Mouse (Mus musculus) frontal cortex, adult (tissue): Measurements from ENCODE around the gene Fasn.

Experiments used
- ATAC-seq: cut with Nextera tagmentation; 2 replicates; pipeline ENCODE4 v1.9.2; 2017; ENCODE audit warnings: mild to moderate bottlenecking, moderate library complexity, mixed read lengths; ENCODE audit not compliant: low TSS enrichment

Fasn gene

DNA sequence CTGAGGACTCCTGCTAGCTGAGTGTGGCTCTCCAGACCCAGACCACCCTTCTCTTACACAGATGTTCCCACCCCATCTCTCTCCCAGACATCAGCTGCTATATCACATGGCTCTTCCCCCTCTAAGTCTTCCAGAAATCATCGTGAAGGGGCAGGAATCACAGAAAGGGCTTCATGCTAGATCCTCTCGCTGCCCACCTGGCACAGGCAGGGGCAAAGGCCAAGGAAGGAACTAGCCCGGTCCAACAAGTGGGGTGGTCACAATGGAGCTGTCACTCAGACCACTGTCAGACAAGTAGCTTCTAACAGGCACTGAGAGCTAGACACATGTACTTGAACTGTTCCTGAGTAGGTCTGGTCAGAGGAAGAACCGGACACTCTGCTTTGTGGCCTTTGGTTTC lies 4.1 kb upstream of the Fasn start:
- ATAC-seq, result no peak

DNA sequence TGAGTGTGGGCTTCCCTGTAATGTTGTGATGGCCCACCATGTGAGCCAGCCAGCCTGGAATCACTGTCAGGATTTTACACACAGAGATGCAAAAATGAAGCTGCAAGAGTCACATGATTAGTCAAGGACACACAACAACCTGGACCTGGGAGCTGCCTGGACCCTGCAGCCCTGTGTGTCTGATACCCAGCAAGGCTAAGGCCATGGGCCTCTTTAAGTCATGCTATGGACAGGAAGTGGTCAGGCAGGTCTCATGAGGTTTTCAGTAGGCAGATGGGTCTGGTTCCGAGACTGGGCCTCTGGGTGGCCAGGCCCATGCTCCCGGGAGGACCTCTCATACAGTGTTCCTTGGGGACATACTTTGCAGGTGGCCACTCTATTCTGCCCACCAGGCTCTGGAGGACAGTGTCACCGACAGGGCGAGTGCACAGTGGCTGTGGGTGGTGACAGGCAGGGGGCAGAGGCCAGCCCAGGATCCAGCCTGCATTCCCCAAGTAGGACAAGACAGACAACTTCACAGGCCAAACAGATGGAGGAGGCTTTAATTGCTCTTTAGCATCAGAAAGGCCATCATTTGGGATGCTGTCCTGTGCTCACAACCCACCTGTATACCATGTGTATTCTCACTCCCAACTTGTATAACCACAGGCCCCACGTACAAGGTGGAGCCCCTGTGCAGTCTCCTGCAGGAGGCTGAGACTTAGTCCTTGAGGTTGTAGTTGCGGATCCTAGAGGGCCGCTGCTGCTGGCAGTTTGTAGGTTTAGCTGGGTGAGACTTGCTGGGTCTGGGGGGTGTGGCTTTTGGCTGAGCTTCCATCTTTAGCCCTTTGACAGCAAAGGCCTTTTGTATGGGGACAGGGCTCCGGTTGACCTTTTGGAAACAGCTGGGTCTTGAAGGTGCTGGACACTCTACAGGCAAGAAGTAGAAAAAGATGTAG lies 1.9 kb upstream of the Fasn start:
- no peak for ATAC-seq

DNA sequence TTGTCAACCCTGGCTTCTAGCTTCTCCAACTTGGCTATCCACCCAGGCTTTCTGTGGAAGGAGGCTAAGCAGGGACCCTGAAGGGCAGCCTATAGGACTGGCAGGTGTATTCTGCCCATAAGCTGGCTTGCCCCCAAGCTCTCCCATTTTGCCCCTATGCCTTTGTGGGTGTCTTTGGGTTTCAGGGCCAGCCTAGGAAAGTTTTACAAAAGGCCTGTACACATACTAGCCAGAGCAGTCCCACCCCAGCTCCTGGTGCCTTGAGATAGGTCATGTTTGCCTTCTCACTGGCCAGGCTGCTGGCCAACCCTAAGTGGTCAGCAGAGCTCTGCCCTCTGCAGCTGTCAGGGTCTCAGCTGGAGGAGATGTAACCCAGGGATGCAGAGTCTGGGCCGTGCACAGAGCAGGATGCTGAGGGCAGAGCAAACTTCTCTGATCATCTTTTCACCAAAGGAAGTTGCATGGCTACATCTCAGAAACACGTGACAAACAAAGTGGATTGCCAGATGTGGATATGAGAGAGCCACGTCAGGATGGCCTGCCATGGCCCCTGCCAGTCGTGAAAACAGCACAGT lies 1.0 kb upstream of the Fasn start:
- no peak for ATAC-seq

DNA sequence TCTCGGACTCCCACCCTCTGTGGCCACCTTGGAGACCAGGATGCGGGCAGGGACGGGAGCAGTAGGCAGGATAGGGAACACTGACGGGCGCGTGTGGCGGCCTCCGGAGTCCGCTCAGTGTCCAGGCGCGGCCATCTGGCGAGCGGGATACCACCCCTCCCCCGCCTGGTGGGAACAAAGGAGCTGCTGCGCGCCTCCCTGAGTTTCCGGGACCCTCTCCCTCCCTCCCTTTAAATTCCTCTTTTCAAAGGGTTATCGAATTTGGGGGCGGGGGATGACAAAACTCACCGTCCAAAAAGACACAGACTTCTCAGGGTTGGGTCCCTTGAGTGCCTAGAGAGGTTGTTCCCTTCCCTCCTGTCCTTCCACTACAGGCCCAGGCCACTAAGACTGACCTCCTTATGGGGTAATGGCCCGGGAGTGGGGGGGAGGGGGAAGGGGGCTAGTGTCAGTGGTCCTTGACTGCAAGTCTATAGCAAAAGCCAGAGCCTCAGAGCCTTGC lies 491 bp upstream of the Fasn start:
- no peak; the same call in 1 of the 2 replicates for ATAC-seq

DNA sequence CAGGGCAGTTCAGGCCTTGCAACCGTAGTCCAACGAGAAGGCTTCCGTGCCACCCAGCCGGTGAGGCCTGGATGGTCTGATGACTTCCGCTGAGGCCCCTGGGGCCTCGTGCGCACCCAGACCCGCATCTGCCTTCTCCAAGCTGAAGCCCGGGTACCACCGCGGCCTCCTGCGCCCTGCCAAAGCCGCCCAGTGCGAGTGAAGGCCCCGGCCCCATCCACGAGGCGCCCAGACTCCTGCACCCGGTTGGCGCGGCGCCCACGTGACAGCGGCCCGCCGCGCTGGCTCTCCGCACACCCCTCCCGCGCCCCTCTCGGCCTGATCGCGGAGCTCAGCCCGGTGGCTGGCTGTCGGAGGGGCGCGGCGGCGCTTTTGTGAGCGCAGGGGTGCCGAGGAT lies 798 bp downstream of the Fasn start:
- ATAC-seq, result peak; percentile 35; the same call in 1 of the 2 replicates

DNA sequence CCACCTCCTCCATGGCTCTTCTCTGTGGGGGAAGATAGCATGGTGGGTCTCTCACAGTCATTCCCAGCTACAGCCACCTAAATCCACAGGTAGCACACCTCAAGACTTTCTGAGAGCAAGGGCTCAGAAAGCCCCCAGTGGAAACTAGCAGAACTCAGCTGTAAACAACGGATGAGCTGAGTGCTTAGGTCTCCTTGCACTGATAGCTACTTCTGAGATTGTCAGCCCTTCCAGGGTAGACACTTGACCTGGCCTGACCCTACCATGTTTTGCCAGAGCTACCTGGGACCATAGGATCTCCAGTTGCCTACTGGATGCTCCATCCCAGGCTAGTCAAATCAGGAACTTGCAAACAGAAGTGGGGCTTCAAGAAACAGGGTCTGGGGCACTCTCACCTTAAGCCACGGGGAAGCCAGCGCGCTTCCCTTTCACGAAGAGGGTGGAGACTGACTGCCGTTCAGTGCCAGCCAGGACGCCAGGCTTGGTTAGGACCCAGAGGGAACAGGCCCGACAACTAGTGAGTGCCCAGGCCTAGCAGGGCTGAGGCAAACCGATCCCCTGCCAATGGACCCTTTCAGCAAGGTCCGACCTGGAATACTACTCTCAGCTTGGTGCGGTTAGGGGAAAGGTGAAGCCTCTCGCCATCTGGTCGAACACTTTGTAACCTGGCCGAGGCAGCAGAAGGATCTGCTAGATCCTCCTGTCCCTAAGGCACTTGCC lies 1.4 kb downstream of the Fasn start:
- no peak for ATAC-seq

DNA sequence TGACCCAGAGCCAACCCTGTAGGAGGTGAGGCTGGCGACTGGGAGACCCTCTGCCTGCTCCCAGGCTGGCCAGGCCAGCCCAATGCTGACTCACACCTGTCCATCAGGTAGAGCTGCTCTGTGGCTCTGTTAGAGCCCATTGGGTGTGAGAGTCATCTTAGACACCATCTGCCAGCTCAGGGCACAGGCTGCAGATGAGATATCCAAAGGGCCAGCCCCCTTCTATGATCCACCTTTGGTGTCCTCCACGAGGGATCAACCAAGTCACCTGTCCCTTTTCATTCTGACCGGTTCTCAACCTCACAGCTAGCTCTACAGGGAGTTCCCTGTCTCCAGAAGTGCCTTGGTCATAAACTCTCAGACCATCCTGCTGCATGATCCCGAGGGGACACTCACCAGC lies 2.0 kb downstream of the Fasn start:
- ATAC-seq, result no peak

DNA sequence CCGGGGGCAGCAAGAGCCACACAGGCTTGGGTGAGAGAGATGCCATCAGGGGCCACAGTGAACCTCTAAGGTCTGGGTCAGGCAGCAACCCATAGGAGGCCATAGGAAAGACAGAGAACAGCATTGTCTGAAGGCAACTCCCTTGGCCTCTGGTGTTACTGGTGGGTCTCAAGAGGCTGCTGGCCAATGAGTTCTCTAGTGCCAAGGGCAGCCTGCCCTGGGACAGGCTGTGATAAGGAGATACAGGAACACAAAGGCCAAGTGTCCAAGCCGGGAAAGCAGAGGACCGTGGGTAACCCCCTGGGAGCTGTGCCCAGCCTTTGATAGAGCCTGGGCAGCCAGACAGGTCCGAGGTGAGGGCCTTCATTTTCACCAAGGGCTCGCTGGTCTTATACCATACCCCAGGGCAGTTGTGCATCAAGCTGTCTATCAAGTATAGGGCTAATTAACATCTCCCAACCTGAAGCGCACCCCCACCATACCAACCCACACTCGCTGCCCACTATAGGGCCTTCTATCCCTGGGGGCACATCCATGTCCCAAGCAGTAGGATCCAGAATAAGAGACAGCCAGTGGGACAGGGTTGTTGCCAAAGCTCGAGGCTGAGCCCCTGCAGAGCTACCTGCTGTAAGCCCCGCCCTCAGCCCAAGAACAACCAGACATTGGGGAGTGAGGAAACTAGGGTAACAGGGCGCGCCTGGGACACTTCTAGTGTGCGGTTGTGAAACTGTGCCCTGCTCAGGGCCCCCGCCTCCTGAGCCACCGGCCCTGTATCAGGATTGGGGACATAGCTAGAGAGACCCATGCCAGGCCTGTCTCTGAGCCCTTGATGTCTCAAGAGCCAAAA lies 3.0 kb downstream of the Fasn start:
- no peak for ATAC-seq

DNA sequence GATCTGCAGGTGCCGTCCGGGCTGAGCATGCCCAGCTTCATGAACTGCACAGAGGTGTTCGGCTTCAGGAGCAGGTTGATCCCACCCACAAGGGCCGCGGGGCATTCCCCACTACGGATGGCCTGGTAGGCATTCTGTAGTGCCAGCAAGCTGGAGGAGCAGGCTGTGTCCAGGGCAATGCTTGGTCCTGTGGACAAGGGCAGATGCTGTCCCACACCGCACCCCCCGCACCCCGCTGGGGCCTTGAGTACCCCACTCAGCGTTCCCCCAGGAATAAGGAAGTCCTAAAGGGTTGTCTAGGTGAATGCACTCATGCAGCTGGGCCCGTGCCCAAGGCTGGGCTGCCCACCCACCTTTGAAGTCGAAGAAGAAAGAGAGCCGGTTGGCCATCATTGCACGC lies 3.8 kb downstream of the Fasn start:
- no peak for ATAC-seq

DNA sequence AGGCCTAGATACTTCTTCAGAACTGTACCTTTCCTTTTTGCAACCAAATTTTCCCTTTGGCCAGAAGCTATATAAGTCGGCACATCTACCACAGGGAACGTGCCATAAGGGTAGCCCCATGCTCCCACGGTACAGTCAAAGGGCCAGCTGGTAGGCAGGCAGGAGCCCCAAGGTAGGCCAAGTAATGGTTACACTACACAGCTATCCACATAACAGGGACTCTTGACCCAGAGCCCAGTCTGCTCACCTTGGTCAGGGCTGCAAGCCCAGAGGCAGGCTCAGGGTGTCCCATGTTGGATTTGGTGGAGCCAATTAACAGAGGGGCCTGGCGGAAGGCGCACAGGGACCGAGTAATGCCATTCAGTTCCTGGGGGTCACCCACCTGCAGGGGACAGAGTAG lies 4.8 kb downstream of the Fasn start:
- ATAC-seq, result no peak

DNA sequence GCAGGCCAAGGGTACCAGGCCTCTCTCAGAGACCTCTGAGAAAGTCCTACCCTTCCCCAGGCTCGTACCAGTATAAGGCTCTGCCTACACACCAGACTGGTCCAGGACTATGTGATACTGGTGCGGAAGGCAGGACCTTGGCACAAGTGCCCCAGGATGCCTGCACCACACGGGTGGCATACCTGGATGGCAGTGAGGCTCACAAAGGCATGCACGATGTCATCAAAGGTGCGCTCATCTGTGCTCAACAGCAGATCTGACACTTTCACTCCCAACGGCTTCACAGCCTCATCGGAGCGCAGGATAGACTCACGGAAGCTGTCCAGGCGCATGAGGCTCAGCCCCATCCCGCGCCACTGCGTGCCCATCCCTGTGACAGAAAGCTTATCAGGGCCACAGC lies 6.1 kb downstream of the Fasn start:
- ATAC-seq, result no peak

DNA sequence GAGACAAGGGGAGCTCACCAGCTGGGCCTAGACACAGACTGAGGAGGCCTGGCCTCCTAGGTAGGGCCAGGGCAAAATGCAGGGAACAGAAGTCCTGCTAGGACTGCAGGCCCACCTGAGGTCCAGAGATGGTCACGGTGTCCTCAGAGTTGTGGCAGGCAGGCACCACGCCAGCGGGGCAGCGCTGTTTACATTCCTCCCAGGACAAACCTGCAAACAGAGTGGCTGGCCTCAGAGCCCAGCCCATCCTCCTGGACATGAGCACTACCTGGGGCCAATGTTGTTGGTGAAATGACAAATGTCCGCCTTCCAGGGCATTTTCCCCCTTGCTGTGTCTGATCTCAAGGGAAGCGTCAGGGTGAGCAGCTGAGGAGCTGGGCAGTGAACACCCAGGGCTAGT lies 7.0 kb downstream of the Fasn start:
- no peak for ATAC-seq

DNA sequence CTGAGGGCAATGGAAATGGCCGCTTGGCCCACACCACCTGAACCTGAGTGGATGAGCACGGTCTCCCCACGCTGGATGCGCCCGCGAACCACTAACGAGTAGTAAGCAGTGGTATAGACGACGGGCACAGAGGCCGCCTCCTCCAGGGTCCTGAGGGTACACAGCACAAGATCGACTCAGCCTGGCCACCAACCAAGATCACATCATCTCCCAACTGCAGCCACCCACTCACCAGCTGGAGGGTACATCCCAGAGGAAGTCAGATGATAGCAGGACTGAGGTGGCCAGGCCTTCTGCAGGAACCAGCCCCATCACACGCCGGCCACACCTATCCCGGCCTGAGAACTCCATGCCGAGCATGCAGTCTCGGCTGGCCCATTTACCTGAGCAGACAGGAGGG lies 12.3 kb downstream of the Fasn start:
- no peak for ATAC-seq

DNA sequence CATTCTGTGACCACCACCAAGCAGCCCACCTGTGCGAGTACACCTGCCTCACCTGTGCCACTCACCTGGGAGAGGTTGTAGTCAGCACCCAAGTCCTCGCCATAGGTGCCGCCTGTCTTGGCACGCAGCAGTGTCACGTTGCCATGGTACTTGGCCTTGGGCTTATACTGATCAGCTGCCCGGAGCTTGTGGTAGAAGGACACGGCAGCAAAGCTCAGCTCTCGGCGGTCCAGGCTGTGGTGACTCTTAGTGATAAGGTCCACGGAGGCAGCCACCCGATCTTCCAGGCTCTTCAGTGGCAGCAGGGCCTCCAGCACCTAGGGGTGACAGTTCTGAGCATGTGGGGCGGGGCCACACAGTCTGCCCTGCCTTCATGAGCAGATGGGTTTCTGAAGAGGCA lies 16.3 kb downstream of the Fasn start:
- no peak for ATAC-seq

DNA sequence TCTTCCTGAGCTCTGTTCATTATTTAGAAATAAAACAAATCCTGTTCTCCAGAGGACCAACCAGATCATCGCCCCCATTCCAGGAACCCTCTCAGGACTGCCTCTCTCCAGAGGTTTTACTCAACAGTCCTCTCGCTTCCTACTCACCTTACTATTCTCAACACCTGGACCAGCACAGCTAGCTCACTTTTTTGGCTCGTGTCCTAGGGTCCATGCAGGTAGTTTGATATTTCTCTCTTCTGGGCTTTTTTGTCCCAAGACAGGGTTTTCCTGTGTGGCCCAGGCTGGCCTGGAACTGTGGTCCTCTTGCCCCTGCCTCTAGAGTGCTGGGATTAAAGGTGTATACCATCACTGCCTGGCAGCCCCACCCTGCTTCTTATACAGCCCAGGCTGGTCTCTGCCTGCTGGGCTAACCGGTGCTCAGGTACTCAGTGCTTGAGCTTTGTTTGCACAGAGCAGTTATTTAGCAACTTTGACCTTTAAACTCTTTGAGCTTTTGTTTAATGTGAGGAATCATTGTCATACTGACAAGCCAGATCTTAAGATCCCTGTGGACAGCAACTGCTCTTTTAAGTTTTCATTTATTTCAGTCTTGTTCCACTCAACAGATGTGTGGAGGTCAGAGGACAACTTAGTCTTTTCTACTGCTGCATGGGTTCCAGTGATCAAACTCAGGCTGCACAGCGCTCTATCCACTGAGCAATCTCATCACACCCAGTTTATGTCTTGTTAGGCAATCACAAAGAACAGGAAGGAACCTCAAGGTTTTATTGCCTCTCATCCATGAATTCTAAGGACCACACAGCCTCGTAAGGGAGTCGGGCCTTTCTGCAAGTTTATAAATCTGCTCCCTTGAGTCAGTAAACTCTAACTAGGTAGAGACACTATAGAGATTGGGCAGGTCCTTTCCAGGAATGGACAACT lies 18.7 kb downstream of the Fasn start:
- ATAC-seq, result no peak

DNA sequence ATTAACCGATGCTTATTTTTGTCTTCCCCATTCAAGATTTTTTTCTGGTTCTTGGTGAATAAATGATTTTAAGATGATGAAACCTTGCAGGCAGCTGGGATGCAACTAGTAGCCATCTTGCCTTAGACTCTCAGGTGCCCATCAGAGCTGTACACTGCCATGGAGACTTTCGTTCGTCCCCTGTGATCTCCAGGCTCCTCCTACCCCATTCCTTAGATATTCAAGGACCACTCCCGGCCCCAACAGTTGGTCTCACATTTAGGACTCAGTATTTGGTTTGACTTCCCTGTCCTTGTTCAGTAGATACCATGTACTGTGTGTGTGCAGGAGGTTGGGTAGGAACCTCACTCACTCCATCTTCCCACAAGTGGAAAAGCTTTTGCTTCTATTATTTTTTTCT lies 19.6 kb downstream of the Fasn start:
- ATAC-seq, result no peak

DNA sequence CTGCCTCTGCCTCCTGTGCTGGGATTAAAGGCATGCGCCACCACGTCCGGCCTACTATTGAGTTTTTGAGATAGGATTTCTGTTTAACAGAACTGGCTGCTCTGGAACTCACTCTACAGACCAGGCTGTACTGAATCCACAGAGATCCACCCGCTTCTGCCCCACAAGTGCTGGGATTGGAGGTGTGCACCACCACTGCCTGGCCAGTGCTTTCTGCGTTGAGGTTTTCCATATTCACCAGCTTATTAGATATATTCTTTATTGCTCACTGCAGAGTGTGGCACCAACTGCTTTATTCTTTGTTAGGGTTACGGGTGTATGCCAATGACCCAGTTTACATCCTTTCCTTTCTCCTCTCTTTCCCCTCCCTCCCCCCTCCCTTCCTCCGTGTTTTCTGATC lies 20.1 kb downstream of the Fasn start:
- ATAC-seq, result no peak

DNA sequence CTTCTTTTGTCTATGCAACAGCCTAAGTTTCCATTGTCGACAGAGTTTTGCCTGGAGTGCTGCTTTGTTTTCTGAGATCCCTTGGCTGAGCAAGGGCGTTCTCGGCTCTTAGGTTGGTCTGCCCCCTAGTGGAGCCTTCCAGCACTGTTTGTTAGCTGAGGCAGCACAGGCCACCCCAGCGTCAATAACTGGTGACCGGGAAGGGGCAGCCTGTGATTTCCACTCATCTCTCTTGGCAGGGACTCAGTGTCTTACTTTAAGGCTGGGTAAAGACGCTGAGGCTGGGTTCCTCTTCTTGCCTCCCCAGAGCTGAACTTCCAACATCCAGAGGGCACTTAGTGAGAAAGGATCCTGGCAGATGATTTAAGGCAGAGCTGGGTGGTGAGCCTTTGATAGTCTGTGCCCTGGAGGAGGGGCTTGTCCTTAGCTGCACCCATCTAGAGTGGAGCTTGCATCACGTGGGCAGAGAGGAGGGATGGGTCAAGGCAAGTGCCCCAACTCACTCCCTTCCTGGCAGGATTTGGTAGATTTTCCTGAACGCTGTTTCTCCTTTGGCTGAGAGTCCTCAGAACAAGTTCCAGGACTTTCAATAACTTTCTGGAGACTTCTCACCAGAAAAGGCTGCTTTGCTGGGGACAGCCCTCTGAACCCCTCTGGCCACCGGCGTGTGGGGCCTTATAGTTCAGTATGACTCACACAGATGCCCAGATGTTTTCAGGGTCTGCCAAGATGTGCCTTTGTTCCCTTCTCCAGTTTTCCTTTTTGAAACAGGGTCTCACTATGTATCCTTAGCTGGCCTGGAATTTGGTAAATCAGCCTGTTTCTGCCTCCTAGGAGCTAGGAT lies 24.1 kb downstream of the Fasn start:
- ATAC-seq, result peak; percentile 76

DNA sequence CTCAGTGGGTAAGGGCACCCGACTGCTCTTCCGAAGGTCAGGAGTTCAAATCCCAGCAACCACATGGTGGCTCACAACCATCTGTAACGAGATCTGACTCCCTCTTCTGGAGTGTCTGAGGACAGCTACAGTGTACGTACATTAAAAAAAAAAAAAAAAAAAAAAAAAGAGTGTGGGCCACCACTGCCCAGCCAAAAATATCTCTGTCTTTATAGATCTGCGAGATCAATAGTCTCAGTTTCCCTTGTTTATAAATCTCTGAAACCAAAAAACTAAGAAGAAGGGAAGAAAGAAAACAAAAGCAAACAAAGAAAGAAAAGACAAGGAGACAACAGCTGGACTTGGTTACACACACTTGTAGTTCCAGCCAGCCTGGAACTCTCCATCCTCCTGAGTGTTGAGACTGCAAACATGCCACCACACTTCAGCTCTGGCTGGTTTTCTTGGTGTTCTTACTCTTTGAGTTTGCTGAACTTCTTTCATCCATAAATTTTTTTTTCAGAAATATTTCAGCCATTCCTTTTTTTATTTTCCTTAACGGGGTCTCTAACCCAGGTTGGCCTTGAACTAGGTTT lies 24.9 kb downstream of the Fasn start:
- ATAC-seq, result no peak
